Mouse (Mus musculus): ENCODE results near the gene Lrig2. TPM values are rescaled to one million over a fixed set of nuclear protein-coding genes. Genes with fewer than 3 reads are reported as not detected.
A peak's percentile ranks its signal among the peaks of the same experiment; 100 is the strongest.

Gene Lrig2
- total RNA-seq, 2 experiments from 2014 or later, result 25.8 to 26.8 TPM

GRCm38 (mm10) chr3:104518411-104518810 is 6.7 kb upstream of the Lrig2 start:
- intact Hi-C loops (cut with DNase I), result no loop called here
- DNase-seq (ENCODE audit: extremely low spot score in 1 of 2, low spot score in 2 of 2), result no peak

GRCm38 (mm10) chr3:104517161-104517560 is 5.4 kb upstream of the Lrig2 start:
- intact Hi-C loops (cut with DNase I), result no loop called here
- DNase-seq (ENCODE audit: extremely low spot score in 1 of 2, low spot score in 2 of 2), result no peak

- intact Hi-C loops (cut with DNase I), result loop anchor here (5.0 kb wide), 1 partner anchor 168 kb away; no protein-coding TSS in a partner anchor
Measured at GRCm38 (mm10) chr3:104514510-104514909, 2.8 kb upstream of the Lrig2 start.

GRCm38 (mm10) chr3:104512424-104512748 is 668 bp upstream of the Lrig2 start:
- DNase-seq (ENCODE audit: extremely low spot score in 1 of 2, low spot score in 2 of 2), result no peak
- intact Hi-C loops (cut with DNase I), result loop anchor here (5.0 kb wide), 1 partner anchor 170 kb away; no protein-coding TSS in a partner anchor

More at GRCm38 (mm10) chr3:104514510-104514909, 2.8 kb upstream of the Lrig2 start:
- DNase-seq (ENCODE audit: extremely low spot score in 1 of 2, low spot score in 2 of 2), result no peak

GRCm38 (mm10) chr3:104510771-104511429 is 818 bp downstream of the Lrig2 start:
- DNase-seq (ENCODE audit: extremely low spot score in 1 of 2, low spot score in 2 of 2), result no peak
- intact Hi-C loops (cut with DNase I), result loop anchor here (5.0 kb wide), 1 partner anchor 171 kb away; no protein-coding TSS in a partner anchor

- intact Hi-C loops (cut with DNase I), result no loop called here
Measured at GRCm38 (mm10) chr3:104501648-104502047, 10.1 kb downstream of the Lrig2 start.

GRCm38 (mm10) chr3:104500881-104501280 is 10.8 kb downstream of the Lrig2 start:
- intact Hi-C loops (cut with DNase I), result no loop called here
- DNase-seq (ENCODE audit: extremely low spot score in 1 of 2, low spot score in 2 of 2), result no peak

More at GRCm38 (mm10) chr3:104501648-104502047, 10.1 kb downstream of the Lrig2 start:
- no peak for DNase-seq (ENCODE audit: extremely low spot score in 1 of 2, low spot score in 2 of 2)

GRCm38 (mm10) chr3:104496176-104496575 is 15.5 kb downstream of the Lrig2 start:
- no peak for DNase-seq (ENCODE audit: extremely low spot score in 1 of 2, low spot score in 2 of 2)
- intact Hi-C loops (cut with DNase I), result no loop called here

- DNase-seq (ENCODE audit: extremely low spot score in 1 of 2, low spot score in 2 of 2), result peak in 1 of 2 experiments; percentile 30
- intact Hi-C loops (cut with DNase I), result no loop called here
Measured at GRCm38 (mm10) chr3:104480946-104481719, 30.6 kb downstream of the Lrig2 start.

GRCm38 (mm10) chr3:104478056-104478455 is 33.7 kb downstream of the Lrig2 start:
- no peak for DNase-seq (ENCODE audit: extremely low spot score in 1 of 2, low spot score in 2 of 2)
- intact Hi-C loops (cut with DNase I), result no loop called here

GRCm38 (mm10) chr3:104469421-104469820 is 42.3 kb downstream of the Lrig2 start:
- intact Hi-C loops (cut with DNase I), result no loop called here
- no peak for DNase-seq (ENCODE audit: extremely low spot score in 1 of 2, low spot score in 2 of 2)

GRCm38 (mm10) chr3:104461226-104461625 is 50.5 kb downstream of the Lrig2 start:
- intact Hi-C loops (cut with DNase I), result no loop called here
- DNase-seq (ENCODE audit: extremely low spot score in 1 of 2, low spot score in 2 of 2), result no peak

- DNase-seq (ENCODE audit: extremely low spot score in 1 of 2, low spot score in 2 of 2), result no peak
- intact Hi-C loops (cut with DNase I), result no loop called here
Measured at GRCm38 (mm10) chr3:104458588-104458987, 53.1 kb downstream of the Lrig2 start.

- no peak for DNase-seq (ENCODE audit: extremely low spot score in 1 of 2, low spot score in 2 of 2)
- intact Hi-C loops (cut with DNase I), result no loop called here
Measured at GRCm38 (mm10) chr3:104455506-104456275, 56.0 kb downstream of the Lrig2 start.

- intact Hi-C loops (cut with DNase I), result no loop called here
- DNase-seq (ENCODE audit: extremely low spot score in 1 of 2, low spot score in 2 of 2), result no peak
Measured at GRCm38 (mm10) chr3:104447240-104447639, 64.5 kb downstream of the Lrig2 start.

GRCm38 (mm10) chr3:104446689-104447088 is 65.0 kb downstream of the Lrig2 start:
- intact Hi-C loops (cut with DNase I), result no loop called here
- DNase-seq (ENCODE audit: extremely low spot score in 1 of 2, low spot score in 2 of 2), result no peak

- intact Hi-C loops (cut with DNase I), result no loop called here
- no peak for DNase-seq (ENCODE audit: extremely low spot score in 1 of 2, low spot score in 2 of 2)
Measured at GRCm38 (mm10) chr3:104445576-104445975, 66.1 kb downstream of the Lrig2 start.

- no peak for DNase-seq (ENCODE audit: extremely low spot score in 1 of 2, low spot score in 2 of 2)
Measured at GRCm38 (mm10) chr3:104444946-104445460, 66.7 kb downstream of the Lrig2 start.

GRCm38 (mm10) chr3:104444082-104444481 is 67.6 kb downstream of the Lrig2 start:
- intact Hi-C loops (cut with DNase I), result loop anchor here (5.0 kb wide), 3 partner anchors 222 to 427 kb away; partner anchors contain the start of gene Magi3
- DNase-seq (ENCODE audit: extremely low spot score in 1 of 2, low spot score in 2 of 2), result no peak

More at GRCm38 (mm10) chr3:104444946-104445460, 66.7 kb downstream of the Lrig2 start:
- intact Hi-C loops (cut with DNase I), result loop anchor here (5.0 kb wide), 3 partner anchors 223 to 428 kb away; partner anchors contain the start of gene Magi3
